Mouse (Mus musculus): Measurements from ENCODE around the gene Nup35. TPM values are rescaled to one million over a fixed set of nuclear protein-coding genes. Genes with fewer than 3 reads are reported as not detected.

Nup35 gene
- total RNA-seq, 2 experiments from 2014 or later: 15.8 to 17.1 TPM

DNA sequence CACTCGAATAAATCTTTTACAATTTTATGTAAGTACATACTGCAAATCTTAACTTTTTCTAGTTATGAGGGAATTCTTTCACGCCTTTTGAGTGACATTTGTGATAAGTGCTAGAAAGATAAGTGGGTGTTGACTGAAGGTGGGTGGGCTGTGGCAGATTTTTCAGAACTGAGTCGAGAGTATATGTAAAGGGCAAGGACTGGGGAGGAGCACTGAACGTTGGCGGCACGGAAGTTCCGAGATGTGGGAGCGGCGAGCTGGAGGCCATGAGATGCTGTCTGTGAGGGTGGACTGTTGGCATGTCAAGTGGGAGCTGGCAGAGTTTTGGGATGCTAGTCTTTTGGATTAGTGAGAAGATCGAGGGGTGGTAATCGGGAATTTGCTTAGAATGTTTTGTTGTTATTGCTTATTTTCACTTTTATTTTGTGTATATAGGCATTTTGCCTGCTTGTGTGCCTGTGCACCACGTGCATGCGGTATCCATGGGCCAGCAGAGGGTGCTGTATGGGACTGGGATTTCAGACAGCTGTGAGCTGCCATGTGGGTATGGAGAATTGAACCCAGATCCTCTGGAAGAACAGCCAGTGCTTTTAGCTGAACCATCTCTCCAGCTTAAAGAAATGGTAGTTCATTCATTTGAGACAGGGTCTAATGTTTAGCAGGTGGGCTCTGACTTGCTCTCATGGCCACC is 15.4 kb downstream of the Nup35 start:
- DNase-seq (ENCODE audit: low spot score in 2 of 2): peak in 1 of 2 experiments; percentile 48

DNA sequence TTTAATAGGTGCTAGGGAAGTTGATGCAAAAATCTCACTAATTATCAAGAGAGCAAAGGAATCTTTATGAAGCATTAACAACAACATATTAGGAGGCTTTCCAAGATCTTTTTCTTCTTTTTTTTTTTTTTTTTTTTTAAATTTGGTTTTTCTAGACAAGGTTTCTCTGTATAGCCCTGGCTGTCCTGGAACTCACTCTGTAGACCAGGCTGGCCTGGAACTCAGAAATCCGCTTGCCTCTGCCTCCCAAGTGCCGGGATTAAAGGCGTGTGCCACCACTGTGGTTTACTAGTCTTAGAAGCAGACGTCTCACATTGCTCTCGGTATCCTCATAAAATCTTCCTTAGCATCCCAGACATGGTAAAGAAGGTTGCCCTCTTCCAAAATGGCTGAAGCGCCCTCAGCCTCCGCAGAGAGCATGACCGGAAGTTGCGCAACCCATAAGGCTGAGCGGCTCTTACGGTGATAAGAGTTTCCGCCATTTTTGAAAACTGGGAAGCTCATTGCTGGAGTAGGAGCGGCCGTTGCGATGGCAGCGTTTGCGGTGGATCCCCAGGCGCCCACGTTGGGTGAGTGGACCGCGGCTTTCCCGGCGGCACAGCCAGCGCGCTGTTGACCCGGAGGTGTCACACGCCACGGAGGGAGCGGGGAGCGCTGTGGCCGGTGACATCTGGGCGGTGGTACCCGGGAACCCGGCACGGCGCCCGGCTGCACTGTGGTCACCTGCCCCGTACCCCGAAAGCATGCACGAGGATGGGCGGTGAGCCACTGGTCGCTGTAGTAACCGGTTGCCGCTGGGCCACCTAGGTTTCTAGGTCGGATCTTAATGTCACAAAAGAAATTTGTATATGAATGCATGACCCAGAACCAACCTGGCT is 21.6 kb downstream of the Nup35 start:
- peak; percentile 90 to 91 for DNase-seq (ENCODE audit: low spot score in 2 of 2)

DNA sequence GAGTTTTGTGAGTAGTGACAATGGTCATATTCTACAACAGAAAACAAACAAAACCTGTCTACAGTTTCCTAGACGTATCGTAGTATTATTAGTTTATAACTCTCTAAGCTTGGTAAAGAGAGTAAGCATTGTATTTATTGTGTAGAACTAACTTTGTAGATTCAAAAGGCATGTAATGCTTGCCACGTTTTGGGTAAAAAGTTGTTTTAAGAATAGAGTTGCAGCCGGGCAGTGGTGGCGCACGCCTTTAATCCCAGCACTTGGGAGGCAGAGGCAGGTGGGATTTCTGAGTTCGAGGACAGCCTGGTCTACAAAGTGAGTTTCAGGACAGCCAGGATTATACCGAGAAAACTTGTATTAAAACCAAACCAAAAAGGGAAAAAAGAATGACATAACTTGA is 22.4 kb downstream of the Nup35 start:
- DNase-seq (ENCODE audit: low spot score in 2 of 2): no peak

DNA sequence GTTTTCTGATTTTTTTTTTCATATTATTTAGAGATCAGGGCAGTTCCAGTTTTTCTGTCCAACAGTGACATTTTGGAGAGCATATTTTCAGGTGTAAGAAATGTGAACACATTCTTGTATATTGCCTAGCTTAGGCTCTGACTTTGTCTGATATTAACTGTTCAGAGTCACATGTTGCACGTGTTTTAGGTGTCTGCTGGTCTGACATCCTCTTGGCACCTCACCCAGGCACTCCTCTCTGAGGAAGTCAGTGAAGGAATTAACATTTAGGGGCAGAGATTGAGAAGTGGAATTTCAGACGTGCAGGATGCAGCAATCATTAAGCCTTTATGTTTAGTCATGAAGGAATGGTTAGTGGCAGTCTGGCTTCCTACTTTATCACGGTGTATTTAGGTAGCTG is 22.8 kb downstream of the Nup35 start:
- DNase-seq (ENCODE audit: low spot score in 2 of 2): no peak

DNA sequence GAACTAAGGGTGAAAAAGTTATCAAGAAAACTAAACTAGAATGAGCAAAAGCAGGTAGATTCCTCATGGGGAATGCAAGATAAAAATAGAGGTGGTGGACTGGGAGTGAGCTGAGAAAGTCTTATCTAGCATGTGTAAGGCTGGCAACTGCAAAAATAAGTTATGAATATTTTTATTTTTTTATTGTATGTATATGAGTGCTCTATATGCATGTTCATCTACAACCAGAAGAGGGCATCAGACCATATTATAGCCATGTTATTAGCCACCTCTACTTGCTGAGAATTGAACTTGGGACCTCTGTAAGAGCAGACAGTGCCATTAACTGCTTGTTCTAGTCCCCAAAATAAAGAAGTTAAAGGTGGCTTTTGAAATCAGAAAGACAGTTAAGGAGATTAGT is 44.4 kb downstream of the Nup35 start:
- no peak for DNase-seq (ENCODE audit: low spot score in 2 of 2)

DNA sequence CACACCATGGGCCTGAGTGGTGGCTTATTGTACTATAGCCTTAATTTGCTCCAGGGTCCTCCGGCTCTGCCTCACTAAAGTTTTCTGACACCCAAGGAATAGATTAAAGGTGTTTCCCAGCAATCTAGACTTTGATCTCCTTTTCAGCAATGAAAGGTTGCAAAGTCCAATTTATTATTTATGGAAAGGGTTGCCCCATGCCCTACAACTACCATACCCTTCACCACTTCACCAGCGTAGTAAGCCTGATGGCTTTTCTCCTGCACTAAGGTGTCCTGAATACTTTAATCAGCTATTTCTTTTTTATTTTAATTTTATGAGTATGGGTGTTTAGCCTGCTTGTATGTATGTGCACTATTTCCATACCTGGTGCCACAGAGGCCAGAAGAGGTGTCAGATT is 45.6 kb downstream of the Nup35 start:
- DNase-seq (ENCODE audit: low spot score in 2 of 2): no peak

DNA sequence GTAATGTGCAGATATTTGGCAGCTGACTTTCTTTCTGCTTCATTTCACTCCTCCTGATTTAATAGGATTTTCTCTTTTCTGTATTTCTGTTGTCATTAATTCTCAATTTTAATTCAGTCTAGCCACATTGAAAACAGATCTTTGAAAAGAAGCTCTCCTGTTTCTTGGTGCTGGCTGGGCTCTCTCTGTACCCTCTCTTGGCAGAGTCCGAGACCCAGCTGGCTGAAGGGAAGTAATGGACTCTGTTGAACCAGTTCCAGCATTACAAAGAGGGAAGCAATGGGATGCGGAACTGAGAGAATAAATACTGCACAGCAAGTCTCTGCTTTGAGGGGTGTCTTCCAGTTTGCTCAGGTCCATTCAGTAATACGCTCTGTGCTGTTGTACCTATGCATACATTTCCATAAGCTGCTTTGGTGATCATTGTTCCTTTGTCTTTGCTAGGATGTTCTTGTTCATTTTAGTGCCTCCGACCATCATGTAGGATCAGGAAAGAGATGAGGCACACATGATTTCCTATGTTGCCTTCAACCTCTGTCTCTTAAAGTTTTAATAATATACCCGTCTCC is 50.4 kb downstream of the Nup35 start:
- DNase-seq (ENCODE audit: low spot score in 2 of 2): no peak

DNA sequence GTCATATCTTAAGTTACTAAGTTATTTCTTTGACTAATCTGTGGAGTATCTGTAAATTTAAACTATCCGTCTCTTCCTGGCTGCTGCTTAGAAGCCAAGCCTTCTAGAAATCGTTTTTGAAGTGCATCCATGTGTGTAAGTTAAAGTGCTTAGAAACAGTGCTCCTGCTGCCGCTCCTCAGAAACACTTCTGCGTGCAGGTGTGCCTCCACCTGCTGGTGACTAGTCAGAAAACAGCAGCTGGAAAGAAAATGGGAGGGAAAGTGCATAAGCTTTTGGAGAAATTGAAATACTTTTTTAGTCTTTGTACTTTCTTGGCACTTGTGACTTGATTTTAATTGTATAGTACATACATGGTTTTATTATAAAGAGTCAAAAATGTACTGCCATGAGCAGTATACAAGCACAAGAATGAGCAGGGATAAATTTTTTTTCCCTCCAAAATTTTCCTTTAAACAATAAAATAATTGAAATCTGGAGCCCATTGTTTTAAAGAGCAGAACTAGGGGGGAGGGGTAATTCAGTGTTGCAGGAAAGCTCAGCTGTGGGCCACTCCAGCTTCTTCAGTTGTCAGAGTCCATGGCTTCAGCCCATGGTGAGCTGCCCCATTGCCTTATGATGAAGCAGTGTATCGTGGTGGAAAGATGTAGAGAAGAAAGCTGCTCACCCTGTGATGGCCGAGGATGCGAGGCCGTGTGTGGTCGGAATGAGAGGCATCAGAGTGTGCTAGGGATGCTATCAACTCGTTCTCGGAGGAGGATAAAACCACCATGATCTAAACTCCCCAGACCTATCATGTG is 53.0 kb downstream of the Nup35 start:
- no peak for DNase-seq (ENCODE audit: low spot score in 2 of 2)

DNA sequence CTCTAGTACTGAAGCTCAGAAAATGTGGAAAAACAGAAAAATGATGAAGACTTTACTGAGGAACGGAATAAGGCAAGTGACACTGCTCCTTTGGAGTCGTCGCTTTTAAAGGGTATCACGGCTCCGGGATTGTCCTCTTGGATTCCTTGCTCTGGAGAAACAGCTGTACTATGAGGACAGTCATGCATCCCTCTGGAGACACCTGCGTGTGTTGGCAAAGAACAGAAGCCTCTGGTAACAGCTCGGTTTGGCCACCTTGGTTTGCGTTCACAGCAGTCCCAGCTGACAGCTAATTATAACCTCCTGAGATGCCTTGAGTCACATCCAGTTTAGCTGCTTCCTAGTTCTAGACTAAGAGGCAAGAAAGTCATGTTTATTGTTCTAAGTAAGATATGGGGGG is 61.8 kb downstream of the Nup35 start:
- DNase-seq (ENCODE audit: low spot score in 2 of 2): no peak

DNA sequence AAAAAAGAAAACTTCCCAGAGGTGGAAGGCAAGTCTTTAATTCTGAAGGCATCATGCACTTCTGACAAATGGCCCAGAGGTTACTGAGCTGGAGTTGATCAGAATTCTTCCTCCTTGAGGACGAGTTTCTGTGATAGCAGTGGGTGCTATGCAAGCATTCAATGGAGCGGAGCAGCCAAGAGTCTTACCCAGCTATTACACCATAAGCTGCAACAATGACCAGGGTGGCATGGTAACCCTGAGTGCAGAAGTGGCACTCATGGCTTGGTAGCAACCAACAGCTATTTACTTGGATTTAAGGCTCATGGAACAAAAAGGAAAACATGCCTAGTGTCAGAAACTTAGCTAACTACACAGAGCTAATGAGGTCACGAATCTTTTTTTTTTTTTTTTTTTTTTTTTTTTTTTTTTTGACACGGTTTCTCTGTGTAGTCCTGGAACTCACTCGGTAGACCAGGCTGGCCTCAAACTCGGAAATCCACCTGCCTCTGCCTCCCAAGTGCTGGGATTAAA is 66.7 kb downstream of the Nup35 start:
- DNase-seq (ENCODE audit: low spot score in 2 of 2): no peak

DNA sequence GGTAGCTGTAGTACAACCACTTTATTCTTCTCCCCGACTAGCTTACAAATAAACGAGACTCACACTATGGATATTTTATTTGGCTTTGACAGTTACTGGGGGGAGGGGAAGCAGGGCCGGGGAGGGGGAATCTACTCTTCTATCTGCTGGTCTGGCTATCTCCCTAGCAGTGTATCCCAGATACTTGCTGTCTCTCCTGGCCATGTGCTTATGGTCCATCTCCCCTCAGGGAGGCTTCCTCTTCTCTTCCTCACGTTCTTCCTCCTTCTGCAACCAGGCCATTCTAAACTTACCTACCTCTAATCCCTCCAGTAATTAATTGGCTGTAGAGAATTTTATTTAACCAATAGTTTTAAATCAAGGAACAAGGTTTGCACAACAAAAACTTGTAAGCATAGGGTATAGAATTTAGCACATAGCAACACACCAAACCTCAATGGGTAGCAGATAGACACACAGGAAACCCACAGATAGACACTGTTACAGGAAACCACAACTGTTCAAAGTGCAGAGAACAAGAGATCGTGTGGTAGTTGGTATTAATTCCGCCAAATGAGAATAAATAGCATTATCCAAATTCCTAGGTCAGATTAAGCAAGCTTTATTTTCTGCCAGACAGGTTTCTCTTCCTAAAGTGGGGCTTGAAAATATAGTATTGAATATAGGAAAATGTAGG is 67.5 kb downstream of the Nup35 start:
- DNase-seq (ENCODE audit: low spot score in 2 of 2): no peak

DNA sequence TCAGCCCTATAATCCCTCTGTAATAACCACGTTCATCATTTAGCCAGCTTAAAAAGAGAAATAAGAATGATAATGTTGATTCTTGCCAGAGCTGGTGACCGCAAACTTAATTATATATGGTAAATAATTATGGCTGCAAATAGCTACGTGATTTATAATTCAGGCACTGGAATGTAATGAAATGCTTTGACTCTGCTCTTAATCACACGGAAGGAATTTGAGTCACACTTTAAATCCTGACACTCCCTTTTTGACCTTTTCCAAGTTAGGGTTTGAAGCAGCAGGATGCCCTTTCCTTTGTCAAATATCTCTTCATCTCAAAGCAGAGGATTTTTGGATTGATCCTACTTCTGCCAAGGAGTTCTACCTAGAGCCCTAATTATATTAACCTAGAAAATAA is 71.2 kb downstream of the Nup35 start:
- DNase-seq (ENCODE audit: low spot score in 2 of 2): no peak

DNA sequence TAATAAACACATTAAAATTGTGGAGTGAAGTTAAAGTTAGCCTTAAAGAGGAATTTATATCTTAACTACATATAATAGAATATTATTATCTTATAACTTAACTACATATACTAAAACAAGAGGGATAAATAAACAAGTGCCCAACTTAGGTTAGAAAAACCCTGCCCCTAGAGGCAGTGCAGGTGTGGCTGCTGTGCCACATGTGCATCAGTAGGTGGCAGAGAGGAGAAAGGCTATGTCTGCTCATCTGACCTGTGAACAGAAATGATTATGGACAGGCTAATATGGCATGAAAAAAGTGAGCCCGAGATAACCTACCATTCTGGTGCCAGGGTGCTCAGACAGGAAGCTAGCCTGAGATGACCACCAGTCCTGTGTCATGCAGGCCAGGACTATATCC is 90.4 kb downstream of the Nup35 start:
- no peak for DNase-seq (ENCODE audit: low spot score in 2 of 2)

Small RNA genes within 50 kb of the gene (microRNA-seq; reads per million reads assigned to microRNA genes)
- gene Mir684-1: 0 reads per million in 2 experiments

Other genes starting within 250 kb of the Nup35 start
- gene Frzb, start 169.6 kb upstream of the Nup35 start, total RNA-seq (2021): 10 to 100 TPM; 23.4 to 25.2 TPM
- gene Nckap1, start 35.9 kb upstream of the Nup35 start, total RNA-seq (2021): 100 to 1,000 TPM; 412 to 413 TPM
- 10 to 100 TPM; 21.2 to 24.7 TPM for gene Dusp19, start 191 bp upstream of the Nup35 start, total RNA-seq (2021)